Mouse (Mus musculus): ENCODE results near the gene H2-DMb2.

The H2-DMb2 gene

DNA sequence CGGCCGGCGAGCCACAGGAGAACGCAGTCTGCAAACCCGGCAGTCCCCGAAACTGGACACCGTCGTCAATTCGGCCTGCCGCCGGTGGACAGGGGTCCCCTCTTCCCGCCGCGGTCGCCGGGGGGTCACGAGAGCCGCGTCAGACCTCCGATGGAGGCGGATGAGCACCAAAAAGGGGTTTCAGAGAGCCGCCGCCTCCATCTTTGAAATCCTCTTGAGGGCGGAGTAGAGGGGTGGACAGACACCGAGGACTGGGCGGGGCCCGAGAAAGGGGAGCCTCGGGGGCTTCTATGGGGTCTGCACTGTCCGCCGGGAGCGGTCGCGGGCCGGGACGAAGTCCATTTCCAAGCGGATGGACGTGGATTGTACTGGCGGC, 24.2 kb upstream of the H2-DMb2 start:
- no peak for DNase-seq

DNA sequence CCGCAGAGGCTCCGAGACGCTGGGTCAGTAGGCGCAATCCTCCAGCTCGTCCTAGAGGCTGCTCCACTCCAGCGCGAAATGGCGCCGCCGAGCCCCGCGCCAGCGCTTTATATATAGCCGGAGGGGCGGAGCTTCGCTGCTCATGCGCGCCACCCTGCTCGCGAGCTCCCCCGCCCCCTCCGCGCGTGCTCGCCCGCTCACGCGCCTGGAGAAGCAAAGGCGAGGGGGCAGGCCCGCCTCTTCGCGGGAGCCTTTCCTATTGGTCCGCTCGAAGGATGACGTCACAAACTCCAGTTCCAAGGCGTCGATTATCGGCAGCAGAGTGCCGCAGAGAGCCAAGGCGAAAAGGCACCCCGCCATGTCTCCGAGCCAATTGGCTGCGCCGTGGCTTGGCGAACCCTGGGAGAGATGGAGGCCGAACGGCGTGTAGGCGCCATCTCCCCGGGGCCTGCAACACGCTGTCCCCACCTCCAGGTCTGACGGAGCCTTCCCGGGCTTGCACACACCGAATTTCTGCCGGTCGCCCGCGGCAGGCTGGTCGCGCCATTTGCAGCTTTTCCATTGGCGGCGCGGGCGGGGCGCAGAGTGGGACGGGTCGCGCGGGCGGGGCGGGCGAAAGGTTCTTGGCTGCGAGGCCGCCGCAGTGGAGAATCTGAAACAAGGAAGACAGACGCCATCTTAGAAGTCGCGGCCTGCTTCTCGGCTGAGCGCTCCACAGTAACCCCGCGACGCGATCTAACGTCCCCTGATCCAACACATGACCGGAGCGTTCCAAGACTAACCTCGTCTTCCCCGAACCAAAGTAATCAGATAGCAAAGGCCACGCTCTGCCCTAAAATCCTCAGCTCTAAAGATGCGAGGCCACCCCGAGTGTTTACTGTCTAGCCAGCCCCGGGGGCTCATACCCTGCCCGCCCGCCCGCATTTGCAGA, 23.6 kb upstream of the H2-DMb2 start, which contains the start of gene H2-DMa:
Gene H2-DMa (plus strand): TSS at position 293 of the 931 bp plus-strand sequence.
- DNase-seq = peak; percentile 98 to 99

- DNase-seq = peak; percentile 77 to 78
Observed at GRCm38 (mm10) chr17:34120180-34120723, 22.9 kb upstream of the H2-DMb2 start.

DNA sequence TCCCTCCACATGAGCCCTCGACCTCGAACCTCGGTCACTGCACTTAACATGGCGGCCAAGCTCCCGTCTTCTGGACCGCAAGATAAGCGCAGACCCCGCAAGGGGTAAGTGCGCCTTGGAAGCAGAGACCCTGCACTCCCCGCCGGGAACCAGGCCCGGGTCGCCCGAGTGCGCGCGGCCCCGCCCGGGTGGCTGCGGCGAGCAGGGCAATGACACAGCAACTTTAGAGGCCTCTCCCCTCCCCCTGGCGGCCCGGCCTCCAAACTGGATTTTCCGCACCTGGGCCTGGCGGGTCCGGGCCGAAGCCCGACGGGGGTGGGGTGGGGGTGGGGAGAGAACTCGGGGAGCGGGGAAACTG, 22.3 kb upstream of the H2-DMb2 start:
- DNase-seq = peak; percentile 81 to 82

DNA sequence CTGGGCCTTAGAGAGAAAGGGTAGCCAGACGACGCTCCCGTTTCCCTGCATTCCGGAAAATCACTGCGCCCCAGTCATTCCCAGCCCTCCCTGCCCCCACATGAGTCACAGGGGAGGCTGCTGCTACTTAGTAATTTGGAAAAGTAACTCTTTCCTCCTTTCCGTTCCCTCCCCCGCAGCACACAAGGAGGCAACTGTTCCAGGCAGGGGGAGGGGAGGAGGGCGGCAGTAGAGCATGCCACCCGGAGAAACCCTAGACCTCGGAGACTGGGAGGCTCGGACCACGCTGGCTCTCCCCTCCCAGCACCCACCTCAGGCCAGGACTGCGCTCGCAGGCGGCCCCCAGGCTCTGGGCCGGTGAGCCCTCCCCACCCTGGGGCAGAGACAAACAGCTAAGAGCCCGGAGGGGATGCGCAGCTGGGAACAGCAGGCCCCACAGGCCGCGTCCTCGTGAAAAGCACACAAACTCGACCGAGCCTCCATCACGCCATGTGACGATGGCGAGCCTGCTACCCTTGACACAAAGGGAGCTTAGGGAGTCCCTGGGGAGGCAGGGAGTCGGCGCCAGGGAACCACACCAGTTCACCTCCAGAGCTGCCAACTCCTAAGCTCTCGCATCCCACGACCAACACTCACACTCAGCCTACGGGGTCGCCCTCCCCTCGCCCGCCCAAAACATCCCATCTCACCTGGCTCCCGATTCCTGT, 21.8 kb upstream of the H2-DMb2 start:
- DNase-seq = peak; percentile 65 to 70

GRCm38 (mm10) chr17:34121879-34122187, 21.3 kb upstream of the H2-DMb2 start:
- peak in 1 of 2 experiments; percentile 67 for DNase-seq

- peak; percentile 95 to 96 for DNase-seq
Observed at GRCm38 (mm10) chr17:34122188-34122984, 20.7 kb upstream of the H2-DMb2 start, which contains the start of gene Brd2. TSS of gene Brd2 (minus strand) at chr17:34122634.

GRCm38 (mm10) chr17:34123111-34123510, 20.0 kb upstream of the H2-DMb2 start:
- DNase-seq = no peak

GRCm38 (mm10) chr17:34123518-34123917, 19.6 kb upstream of the H2-DMb2 start:
- no peak for DNase-seq

DNA sequence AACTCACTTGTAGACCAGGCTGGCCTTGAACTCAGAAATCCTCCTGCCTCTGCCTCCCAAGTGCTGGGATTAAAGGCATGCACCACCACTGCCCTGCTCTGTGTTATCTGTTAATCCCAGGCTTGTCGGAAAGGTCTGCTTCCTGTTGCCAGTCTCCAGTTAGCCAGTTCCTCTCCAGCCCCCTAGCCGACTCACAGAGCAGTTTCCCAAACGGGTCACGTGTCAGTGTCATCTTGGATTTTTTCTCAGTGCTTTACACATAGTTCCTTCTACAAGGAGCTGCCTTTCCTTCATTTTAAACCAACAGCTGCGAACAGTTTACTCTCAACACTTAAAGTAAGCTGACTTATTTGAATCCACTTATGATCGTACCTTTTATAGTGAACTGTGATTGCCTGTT, 18.5 kb upstream of the H2-DMb2 start:
- no peak for DNase-seq

DNA sequence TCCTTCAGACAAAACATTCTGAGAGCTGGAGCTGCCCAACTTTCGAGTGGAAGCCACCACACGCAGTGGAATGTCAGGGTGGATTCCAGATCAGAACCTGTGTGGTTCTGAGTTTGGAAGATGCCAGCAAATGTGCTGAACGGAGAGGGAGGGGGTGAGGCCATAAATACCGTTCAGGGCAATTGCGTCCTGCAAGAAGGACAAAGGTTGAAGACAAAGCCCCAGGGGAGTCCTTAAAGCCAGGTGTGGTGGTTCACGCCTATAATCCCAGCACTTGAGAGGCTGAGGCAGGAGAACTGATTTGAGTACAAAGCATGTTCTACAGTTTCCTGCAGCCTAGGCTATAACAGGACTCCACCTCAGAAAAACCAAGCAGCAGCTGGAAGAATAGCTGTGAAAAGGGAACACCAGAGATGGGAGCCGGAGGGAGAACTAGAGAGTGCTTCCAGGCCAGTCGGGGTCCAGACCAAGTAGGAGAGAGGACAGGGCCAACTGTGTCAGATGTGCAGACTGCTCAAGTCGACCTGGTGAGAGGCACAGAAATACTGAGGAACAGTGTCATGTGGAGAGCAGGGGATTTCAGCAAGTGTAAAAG, 16.2 kb upstream of the H2-DMb2 start:
- DNase-seq = no peak

GRCm38 (mm10) chr17:34127475-34127874, 15.6 kb upstream of the H2-DMb2 start:
- DNase-seq = peak; percentile 89 to 91

- DNase-seq = no peak
Observed at GRCm38 (mm10) chr17:34128264-34128937, 14.7 kb upstream of the H2-DMb2 start.

DNA sequence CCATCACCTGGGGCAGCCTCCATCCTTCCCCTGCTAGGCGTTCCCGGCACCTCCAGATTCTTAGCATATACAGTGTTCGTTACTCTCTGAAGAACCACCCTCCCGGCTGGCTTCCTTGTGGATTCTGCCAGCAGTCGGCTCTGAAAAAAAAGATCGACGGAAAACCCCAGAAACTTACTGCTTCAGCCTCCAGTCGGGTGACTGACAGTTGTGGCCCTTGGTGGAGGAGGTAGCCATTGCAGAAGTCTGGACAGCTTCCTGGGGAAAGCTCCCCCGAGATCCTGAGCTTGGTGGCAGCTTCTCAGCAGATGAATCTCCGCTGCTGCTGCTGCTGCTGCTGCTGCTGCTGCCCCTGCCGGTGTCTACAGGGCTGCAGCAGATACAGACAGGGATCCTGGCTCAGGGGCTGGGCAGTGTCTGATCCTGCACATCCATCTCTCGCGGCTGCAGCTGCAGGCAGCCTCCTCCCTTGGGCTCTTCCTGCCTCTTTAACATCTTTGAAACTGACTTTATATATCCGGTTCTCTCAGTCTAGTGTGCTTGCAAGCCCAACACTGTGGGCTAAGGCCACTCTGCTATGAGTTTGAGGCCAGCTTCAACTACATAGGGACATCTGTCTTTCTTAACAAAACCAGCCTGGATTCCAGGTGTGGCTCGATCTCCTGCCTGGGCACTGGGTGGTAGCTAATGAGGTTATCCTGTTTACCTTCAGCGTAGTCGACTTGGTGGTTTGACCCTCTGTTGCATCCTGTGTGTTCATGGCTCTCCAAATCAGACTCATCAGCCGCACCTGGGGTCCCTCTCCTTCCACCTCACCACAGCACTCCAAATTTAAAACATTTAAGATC, 13.9 kb upstream of the H2-DMb2 start:
- no peak for DNase-seq

DNA sequence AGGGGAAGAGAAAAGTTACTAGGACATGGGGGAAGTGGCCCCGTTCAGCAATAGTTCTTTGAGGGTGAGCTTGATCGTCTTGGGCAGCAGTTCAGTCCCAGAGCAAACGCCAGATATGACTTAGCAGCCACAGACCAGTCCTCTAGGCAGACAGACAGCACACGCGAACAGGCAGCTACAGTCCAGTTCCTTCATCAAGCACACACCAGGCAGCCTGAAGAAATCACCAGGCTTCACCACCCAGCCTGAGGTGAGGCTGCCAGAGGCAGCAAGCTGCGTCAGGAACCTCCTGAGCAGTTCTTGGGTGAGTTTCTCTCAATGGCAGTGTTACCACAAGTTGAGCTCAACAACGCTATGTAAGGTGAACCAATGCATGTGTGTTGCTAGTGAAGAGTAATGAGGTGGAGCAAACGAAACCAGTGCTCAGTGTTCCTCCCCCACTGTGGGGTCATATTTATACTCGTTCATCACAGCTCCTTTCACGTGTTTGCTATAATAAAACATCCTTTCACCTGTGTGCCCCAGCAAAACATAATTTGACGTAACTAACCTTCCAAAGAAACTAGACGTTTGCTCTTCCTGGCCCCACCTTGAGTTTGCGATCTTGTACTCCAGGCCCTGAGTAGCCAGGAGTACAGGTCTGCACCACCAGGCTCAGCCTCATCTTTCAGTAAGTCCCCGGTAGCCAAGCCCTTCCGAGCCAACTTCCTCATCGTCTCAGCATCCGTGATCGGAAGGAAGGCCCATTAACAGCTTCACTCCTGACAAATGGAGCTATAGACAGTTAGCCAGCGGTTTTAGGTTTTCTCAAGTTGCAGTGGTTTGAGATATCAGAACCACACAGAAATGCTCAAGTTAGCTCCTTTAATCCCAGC, 12.8 kb upstream of the H2-DMb2 start:
- DNase-seq = no peak

DNA sequence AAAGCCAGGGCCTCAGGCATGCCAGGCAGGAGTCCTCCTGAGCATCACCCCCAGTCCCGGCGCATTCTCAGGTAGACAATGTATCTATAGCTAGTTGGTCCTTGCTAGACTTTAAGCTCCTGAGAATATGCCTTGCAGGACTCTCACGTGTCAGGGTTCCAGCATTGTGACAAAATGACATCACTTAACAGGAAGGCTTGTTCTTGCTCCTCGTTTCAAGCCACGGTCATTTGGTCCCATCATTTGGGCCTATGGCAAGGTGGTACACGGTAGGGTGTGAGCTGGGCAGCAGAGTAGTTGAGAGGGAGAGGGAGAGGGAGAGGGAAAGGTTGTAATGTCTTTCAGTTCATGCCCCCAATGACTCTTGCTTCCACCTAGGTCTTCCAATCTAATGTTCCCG, 11.2 kb upstream of the H2-DMb2 start:
- no peak for DNase-seq

GRCm38 (mm10) chr17:34133289-34133688, 9.8 kb upstream of the H2-DMb2 start:
- peak in 1 of 2 experiments; percentile 56 for DNase-seq

- no peak for DNase-seq
Observed at GRCm38 (mm10) chr17:34134451-34134850, 8.7 kb upstream of the H2-DMb2 start.

GRCm38 (mm10) chr17:34135297-34136224, 7.5 kb upstream of the H2-DMb2 start:
- peak; percentile 99 for DNase-seq

All from B cell, adult 2 months (primary cell).